Comparison of ENCODE assay signal across 12 mouse cellular contexts in the genomic region with DNA sequence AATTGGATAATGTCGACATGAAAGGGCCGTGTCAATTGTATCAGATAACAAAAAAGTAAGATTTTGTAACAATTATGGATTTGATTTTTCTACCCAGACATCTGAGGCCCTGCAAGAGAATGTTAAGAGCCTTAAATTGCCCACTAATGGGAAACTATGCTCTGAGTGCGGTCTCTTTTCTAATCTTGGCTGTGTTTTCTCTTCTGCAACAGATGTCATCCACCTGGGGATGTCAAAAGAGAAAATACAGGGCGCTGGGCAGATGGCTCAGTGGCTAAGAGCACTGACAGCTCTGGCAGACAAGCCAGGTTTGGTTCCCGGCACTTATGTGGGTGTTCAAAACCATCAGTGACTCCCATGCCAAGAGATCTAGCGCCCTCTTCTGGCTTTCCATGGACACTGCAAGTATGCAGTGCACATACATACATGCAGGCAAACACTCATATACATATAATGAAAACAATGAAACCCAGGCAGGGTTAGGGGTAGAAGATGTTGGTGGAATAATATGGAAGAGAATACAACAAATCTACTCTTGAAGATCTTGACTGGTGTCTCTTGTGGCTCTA. TPM values are rescaled to one million over a fixed set of nuclear protein-coding genes. Genes with fewer than 3 reads are reported as not detected.
A peak's percentile ranks its signal among the peaks of the same experiment; 100 is the strongest.
DNase-seq lines count a peak whose midpoint lies in the region; ATAC-seq and TF ChIP-seq lines count a peak whose summit lies in the region.
"Had no signal": no experiment of that assay in that cellular context is flagged by ENCODE, and none has a peak within 500 bp of the region (broad histone marks: within the 10 kb centered on the region; RNA-seq: fewer than 3 reads in every experiment).

No protein-coding gene starts in this region.

- intact Hi-C loops in heart, adult 2 months (cut with DNase I): no loop called here
- intact Hi-C loops in heart, postnatal 36 days (cut with DNase I): no loop called here

- WGBS in heart, adult 2 months: 65% methylated on average over 6 of the region's 6 CpGs
- 52% methylated on average over 6 of the region's 6 CpGs for WGBS in liver, embryonic 11.5 days
- 50% methylated on average over 6 of the region's 6 CpGs for WGBS in intestine, postnatal 0 days

- no peak overlapping the region; the same call in 1 of the 2 replicates for H3K27ac ChIP-seq in heart, adult 2 months
- H3K27ac ChIP-seq in liver, embryonic 11.5 days (ENCODE audit: low read depth, low read length): peak overlapping the region; percentile 73
- no peak overlapping the region for H3K27ac ChIP-seq in intestine, postnatal 0 days (ENCODE audit: low read depth, low read length)
- H3K27ac ChIP-seq: hindbrain, embryonic 12.5 days; midbrain, embryonic 12.5 days had no signal

- peak overlapping the region; percentile 33; the same call in 1 of the 2 replicates for H3K4me2 ChIP-seq in liver, embryonic 11.5 days
- no peak overlapping the region for H3K4me2 ChIP-seq in intestine, postnatal 0 days (replicated peaks; ENCODE audit: low read depth)
- H3K4me2 ChIP-seq: hindbrain, embryonic 12.5 days; midbrain, embryonic 12.5 days had no signal

- TF ChIP-seq CTCF in heart, adult 2 months (IDR thresholded peaks at IDR 0.05): peak; percentile 29
- TF ChIP-seq CTCF in E14TG2a.4 (conservative IDR thresholded peaks at IDR 0.05; ENCODE audit: low read length): peak; percentile 56
- TF ChIP-seq CTCF in intestine, postnatal 0 days (IDR thresholded peaks at IDR 0.05; ENCODE audit: low read depth): peak; percentile 50

- H3K36me3 ChIP-seq in heart, adult 2 months (ENCODE audit: control insufficient read depth, insufficient read depth, low read length): no peaks in the 10 kb centered on the region
- no peaks in the 10 kb centered on the region for H3K36me3 ChIP-seq in liver, embryonic 11.5 days (ENCODE audit: control insufficient read depth, insufficient read depth, low read length)
- no peaks in the 10 kb centered on the region for H3K36me3 ChIP-seq in E14TG2a.4 (ENCODE audit: insufficient read depth, low read length)
- no peaks in the 10 kb centered on the region for H3K36me3 ChIP-seq in intestine, postnatal 0 days (ENCODE audit: control insufficient read depth, insufficient read depth)
- H3K36me3 ChIP-seq: hindbrain, embryonic 12.5 days; midbrain, embryonic 12.5 days had no signal

- H3K79me2 ChIP-seq in heart, adult 2 months (replicated peaks; ENCODE audit: control insufficient read depth, insufficient read depth, low read length): no peaks in the 10 kb centered on the region

- H3K4me3 ChIP-seq in heart, adult 2 months: no peak overlapping the region
- H3K4me3 ChIP-seq in liver, embryonic 11.5 days (ENCODE audit: low read depth, low read length): no peak overlapping the region
- no peak overlapping the region for H3K4me3 ChIP-seq in E14TG2a.4 (replicated peaks; ENCODE audit: low read length)
- H3K4me3 ChIP-seq in intestine, postnatal 0 days (ENCODE audit: low read depth, low read length): no peak overlapping the region
- H3K4me3 ChIP-seq: hindbrain, embryonic 12.5 days; midbrain, embryonic 12.5 days had no signal

- H3K9ac ChIP-seq in heart, adult 2 months (ENCODE audit: low read depth, low read length): no peak overlapping the region
- no peak overlapping the region for H3K9ac ChIP-seq in liver, embryonic 11.5 days (ENCODE audit: low read depth, low read length)
- no peak overlapping the region for H3K9ac ChIP-seq in intestine, postnatal 0 days (ENCODE audit: low read depth, low read length)
- H3K9ac ChIP-seq: hindbrain, embryonic 12.5 days; midbrain, embryonic 12.5 days had no signal

- no peaks in the 10 kb centered on the region for H3K9me3 ChIP-seq in liver, embryonic 11.5 days (ENCODE audit: control insufficient read depth, low read length)
- H3K9me3 ChIP-seq in E14TG2a.4 (ENCODE audit: low read length): no peaks in the 10 kb centered on the region
- no peaks in the 10 kb centered on the region for H3K9me3 ChIP-seq in intestine, postnatal 0 days (ENCODE audit: control insufficient read depth)

- TF ChIP-seq POLR2A in heart, adult 2 months (IDR thresholded peaks at IDR 0.05; ENCODE audit: insufficient read depth, low read depth, low read length): no peak

- DNase-seq in heart, adult 2 months: no peak
- no peak for DNase-seq in heart, postnatal 36 days
- no peak for DNase-seq in liver, embryonic 11.5 days (ENCODE audit: low spot score)
- no peak for DNase-seq in liver
- DNase-seq in right cerebral cortex, adult 2 months (ENCODE audit: low spot score in 2 of 2): no peak
- DNase-seq in spleen, adult 12 weeks (ENCODE audit: low spot score): no peak
- DNase-seq: cerebellum, postnatal 36 days; kidney, postnatal 36 days had no signal

- no peak for TF ChIP-seq EP300 in heart, adult 2 months (IDR thresholded peaks at IDR 0.05; ENCODE audit: insufficient read depth, low read depth, low read length)

- H3K27me3 ChIP-seq in heart, adult 2 months (ENCODE audit: control insufficient read depth, insufficient read depth, low read length): no peaks in the 10 kb centered on the region
- H3K27me3 ChIP-seq in liver, embryonic 11.5 days (replicated peaks; ENCODE audit: control insufficient read depth, insufficient read depth, low read length): no peaks in the 10 kb centered on the region
- H3K27me3 ChIP-seq in E14TG2a.4 (ENCODE audit: insufficient read depth, low read length): no peaks in the 10 kb centered on the region
- no peaks in the 10 kb centered on the region for H3K27me3 ChIP-seq in intestine, postnatal 0 days (replicated peaks; ENCODE audit: control insufficient read depth, insufficient read depth, low read length)
- H3K27me3 ChIP-seq: hindbrain, embryonic 12.5 days had no signal

- peaks cover 1% of the 10 kb centered on the region; the same call in 1 of the 2 replicates for H3K4me1 ChIP-seq in heart, adult 2 months (ENCODE audit: control insufficient read depth, insufficient read depth, low read length)
- peaks cover 11% of the 10 kb centered on the region for H3K4me1 ChIP-seq in liver, embryonic 11.5 days (replicated peaks; ENCODE audit: control insufficient read depth, insufficient read depth, low read length)
- H3K4me1 ChIP-seq in E14TG2a.4 (replicated peaks; ENCODE audit: low read depth, low read length): peaks cover 31% of the 10 kb centered on the region
- no peaks in the 10 kb centered on the region for H3K4me1 ChIP-seq in intestine, postnatal 0 days (replicated peaks; ENCODE audit: control insufficient read depth, insufficient read depth, low read length)
- H3K4me1 ChIP-seq: hindbrain, embryonic 12.5 days had no signal

- ATAC-seq in liver, embryonic 11.5 days (replicated peaks; ENCODE audit: low FRiP score): no peak
- no peak for ATAC-seq in intestine, postnatal 0 days

RNA-seq across cellular contexts. Expression of gene Medag, which starts 19.0 kb away (rescaled TPM):
- 10 to 100 TPM; 12.3 to 12.5 TPM for total RNA-seq in heart, adult 2 months (2021)
- polyA plus RNA-seq in heart, adult 2 months (2012; rRNA removed): 6.7 and 10.9 TPM in 2 replicates
- total RNA-seq in heart, postnatal 36 days (2021): 10 to 100 TPM; 15.3 to 20.8 TPM
- 0.75 and 1.2 TPM in 2 replicates for polyA plus RNA-seq in liver, embryonic 11.5 days (2014; fragmentation: Nextera tagmentation; extraction: Ambion mirVana)
- polyA plus RNA-seq in intestine, postnatal 0 days (2015; fragmentation: Nextera tagmentation; extraction: Ambion mirVana): 1.6 and 2.2 TPM in 2 replicates

RNA-seq across cellular contexts. Expression of gene Tex26, which starts 47.0 kb away (rescaled TPM):
- not detected for total RNA-seq in heart, adult 2 months (2021)
- polyA plus RNA-seq in heart, adult 2 months (2012; rRNA removed): not detected in 2 replicates
- total RNA-seq in heart, postnatal 36 days (2021): not detected
- polyA plus RNA-seq in liver, embryonic 11.5 days (2014; fragmentation: Nextera tagmentation; extraction: Ambion mirVana): 0.48 and 0.62 TPM in 2 replicates
- 0.24 and 0.38 TPM in 2 replicates for polyA plus RNA-seq in intestine, postnatal 0 days (2015; fragmentation: Nextera tagmentation; extraction: Ambion mirVana)
